Mouse (Mus musculus) urinary bladder, postnatal 36 days (tissue): ENCODE results near the gene Cenpw.

Experiments used
- DNase-seq, 2 experiments: peaks; one replicate each; pipeline ENCODE4 v3.0.0; 2022; ENCODE audit warnings: low spot score in 2 of 2, mixed read lengths in 1 of 2

Cenpw gene

GRCm38 (mm10) chr10:30199916-30200826 lies at the start of gene Cenpw:
Gene Cenpw, minus strand, starts transcription at chr10:30200560.
- DNase-seq = peak; percentile 80 to 84

- no peak for DNase-seq
These were observed 49.3 kb upstream of the Cenpw start for GRCm38 (mm10) chr10:30249654-30250053.

- no peak for DNase-seq
These were observed 859 bp downstream of the Cenpw start for GRCm38 (mm10) chr10:30199501-30199900.

- DNase-seq = no peak
These were observed 32.7 kb downstream of the Cenpw start for GRCm38 (mm10) chr10:30167700-30168099.
